Mouse (Mus musculus) frontal cortex, adult (tissue): ENCODE results near the gene Cand2.

ENCODE experiments used
- ATAC-seq: cut with Nextera tagmentation; 2 replicates; pipeline ENCODE4 v1.9.2; 2017; ENCODE audit warnings: mild to moderate bottlenecking, moderate library complexity, mixed read lengths; ENCODE audit not compliant: low TSS enrichment

The Cand2 gene

GRCm38 (mm10) chr6:115773966-115774413, 348 bp upstream of the Cand2 start:
- no peak for ATAC-seq

GRCm38 (mm10) chr6:115775838-115776237, 1.5 kb downstream of the Cand2 start:
- peak; percentile 31; the same call in 1 of the 2 replicates for ATAC-seq

DNA sequence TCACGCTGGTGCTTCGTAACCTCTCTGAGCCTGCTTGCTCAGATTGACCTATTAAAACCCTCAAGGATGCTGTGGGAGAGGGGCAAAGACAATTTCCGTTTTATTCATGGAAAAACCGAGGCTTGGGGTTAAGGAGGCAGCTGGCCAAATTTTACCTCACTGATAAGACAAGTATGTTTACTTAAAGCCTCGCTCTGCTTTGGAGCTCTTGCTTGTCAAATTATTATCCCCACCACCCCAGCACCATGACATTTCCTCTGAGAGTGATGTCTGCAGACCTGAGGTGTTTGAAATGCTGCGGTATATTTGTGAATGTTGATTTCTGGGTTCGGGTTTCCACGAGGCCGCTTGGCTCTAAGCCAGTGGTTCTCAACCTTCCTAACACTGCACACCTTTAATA, 2.0 kb downstream of the Cand2 start:
- ATAC-seq: no peak

DNA sequence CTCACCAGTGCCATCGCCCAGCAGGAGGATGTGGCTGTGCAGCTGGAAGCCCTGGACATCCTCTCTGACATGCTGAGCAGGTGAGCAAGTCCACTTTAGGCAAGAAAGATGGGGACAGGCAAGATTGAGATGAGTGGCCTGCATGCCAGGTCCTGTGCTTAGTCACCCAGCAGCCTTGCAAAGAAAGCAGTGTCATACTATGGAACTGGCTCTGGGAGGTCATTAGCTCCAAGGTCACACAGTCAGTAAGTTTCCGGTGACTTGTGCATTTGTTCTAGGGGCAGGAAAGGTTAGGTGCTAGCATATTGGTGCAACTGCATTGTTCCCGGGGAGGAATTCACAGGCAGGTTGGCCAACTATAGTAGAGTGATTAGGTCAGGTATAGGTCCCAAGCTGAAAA, 8.4 kb downstream of the Cand2 start:
- ATAC-seq: no peak

- ATAC-seq: no peak
Observed at GRCm38 (mm10) chr6:115791016-115791415, 16.7 kb downstream of the Cand2 start.

DNA sequence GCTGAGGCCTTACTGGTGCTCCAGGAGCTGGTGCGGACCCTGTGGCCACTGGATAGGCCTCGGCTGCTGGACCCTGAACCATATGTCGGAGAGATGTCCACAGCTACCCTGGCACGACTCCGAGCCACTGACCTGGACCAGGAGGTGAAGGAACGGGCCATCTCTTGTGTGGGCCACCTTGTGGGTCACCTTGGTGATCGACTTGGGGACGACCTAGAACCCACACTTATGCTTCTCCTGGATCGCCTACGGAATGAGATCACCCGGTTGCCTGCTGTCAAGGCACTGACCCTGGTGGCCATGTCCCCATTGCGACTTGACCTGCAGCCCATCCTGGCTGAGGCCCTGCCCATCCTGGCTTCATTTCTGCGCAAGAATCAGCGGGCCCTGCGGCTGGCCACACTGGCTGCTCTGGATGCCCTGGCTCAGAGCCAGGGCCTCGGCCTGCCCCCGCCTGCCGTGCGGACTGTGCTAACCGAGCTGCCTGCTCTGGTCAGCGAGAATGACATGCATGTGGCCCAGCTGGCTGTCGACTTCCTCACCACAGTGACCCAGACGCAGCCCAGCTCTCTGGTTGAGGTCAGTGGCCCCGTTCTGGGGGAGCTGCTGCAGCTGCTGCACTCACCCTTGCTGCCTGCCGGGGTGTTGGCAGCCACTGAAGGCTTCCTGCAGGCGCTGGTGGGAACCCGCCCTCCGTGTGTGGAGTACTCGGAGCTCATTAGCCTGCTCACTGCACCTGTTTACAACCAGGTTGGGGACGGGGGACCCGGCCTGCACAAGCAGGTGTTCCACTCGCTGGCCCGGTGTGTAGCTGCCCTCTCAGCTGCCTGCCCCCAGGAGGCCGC, 17.7 kb downstream of the Cand2 start:
- peak; percentile 27; the same call in 1 of the 2 replicates for ATAC-seq

- peak; percentile 65 for ATAC-seq
Observed at GRCm38 (mm10) chr6:115792691-115793215, 18.4 kb downstream of the Cand2 start.

GRCm38 (mm10) chr6:115801811-115802210, 27.5 kb downstream of the Cand2 start:
- no peak for ATAC-seq

DNA sequence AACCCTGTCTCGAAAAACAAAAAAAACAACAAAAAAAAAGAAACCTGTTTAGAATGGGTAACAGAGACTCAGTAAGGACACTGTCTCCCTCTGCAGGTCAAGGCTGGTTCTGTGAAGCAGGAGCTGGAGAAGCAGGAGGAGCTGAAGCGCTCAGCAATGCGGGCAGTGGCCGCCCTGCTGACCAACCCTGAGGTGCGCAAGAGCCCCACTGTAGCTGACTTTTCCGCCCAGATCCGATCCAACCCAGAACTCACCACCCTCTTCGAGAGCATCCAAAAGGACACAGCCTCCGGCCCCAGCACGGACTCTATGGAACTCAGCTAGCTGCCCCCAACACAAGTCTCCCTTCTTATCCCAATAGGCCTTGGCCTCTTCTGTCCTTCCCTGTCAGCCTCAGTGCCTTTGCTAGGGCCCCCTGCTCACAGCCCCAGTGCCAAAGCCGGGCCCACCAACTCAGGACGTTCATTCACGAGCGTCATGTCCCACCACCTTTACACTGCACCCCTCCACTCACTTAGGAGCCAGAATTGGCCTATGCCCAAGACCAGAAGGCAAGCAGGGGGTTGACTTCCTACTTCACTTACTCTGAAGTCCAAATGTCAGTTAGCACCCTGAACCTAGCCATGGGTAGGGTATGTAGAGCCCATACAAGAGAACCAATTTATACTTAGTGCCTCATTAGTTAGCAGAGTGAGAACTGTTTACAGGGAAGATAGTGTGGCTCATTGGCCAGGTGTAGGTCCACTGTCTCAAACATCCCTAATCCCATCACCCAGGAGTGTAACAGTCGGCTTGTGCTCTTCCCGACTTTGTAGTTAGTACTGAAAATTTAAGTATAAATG, 29.4 kb downstream of the Cand2 start:
- peak; percentile 88 for ATAC-seq

GRCm38 (mm10) chr6:115804432-115805192, 30.3 kb downstream of the Cand2 start:
- no peak for ATAC-seq

DNA sequence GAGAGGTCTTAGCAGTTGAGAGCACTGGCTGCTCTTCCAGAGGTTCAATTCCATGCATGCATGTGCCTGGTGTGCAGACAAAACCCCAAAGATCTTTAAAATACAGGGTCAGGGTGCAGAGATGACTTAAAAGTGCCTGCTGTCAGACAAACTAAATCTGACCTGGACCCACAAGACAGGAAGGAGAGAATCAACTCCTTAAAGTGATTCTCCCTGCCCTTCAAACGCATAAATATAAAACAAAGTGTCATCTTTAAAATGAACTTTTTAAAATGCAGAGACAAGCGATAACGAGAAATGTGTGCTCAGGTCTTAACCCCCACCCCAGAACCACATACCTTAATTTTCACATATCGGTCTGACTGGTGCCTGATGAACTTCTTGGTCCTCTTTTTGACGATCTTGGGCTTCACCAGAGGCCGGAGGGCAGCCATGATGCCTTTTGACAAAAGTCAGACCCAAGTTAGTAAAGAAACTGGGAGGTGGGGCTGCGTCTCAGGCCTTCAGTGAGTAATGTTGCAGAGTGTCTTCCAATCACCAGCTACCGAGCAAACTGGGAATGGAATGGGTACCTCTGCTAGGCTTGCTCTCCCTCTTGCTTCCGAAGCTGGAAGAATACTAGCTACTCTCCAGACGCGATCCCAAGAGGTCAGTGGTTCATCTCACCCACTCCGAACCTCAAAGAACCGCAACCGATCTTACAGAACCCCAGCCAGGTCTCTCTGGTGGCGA, 33.3 kb downstream of the Cand2 start:
- no peak for ATAC-seq

GRCm38 (mm10) chr6:115808196-115808487, 33.8 kb downstream of the Cand2 start:
- ATAC-seq: peak; percentile 22; the same call in 1 of the 2 replicates

DNA sequence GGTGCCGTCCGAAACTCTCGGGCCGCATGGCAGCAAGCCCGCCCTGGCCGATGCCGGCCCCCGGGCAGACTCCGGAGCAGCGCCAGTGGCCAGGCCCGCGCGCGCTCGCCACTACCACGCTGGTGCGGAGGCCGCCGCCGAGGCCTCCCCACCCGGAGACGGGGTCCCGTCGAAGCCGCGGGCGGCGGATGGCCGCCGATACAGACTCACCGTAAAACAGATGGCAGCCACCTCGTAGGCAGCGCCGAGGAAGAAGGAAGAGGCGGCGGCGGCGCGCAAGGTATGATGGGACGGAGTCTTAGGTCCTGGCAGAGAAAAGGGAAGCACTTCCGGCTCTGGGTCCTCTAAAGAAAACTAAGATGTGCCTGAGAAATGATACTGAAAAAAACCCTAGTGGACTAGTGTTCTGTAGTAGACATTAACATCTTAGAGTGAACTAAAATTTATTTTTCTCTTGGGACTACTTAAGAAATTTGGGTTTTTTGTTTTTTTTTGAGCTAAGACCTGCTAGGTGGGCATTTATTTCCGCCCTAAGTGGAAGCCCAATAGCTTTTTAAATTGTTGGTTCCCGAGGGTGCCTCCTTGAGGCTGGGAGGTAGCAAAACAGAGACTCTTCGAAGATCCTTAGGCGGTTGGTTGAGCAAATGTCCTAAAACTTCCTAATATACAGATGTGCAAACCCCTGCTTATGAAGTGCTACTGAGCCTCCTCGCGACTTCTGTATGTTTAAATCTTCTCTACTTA, 34.3 kb downstream of the Cand2 start, which contains the start of gene Rpl32:
TSS of gene Rpl32 (minus strand) at position 260 of the 744 bp plus-strand sequence.
- peak; percentile 91 for ATAC-seq

- ATAC-seq: no peak
Observed at GRCm38 (mm10) chr6:115811606-115812005, 37.3 kb downstream of the Cand2 start.

DNA sequence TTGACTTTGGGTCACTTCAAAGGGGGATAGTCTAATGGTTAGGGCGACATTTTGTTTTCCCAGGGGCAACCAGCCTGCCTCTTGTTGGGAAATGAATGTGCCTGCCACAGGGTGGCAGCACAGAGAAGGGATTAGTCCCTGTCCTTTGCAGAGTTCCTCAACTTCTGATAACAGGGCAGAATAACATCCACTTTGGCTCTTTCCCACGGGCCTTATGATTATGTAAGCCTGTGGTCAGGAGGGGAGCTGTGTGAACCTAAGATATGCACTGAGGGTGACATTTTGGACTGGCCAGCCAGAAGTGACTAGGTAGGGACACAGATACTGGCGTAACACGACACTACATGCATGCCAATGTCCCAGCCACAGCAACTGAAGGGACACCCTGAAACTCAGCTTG, 39.8 kb downstream of the Cand2 start:
- ATAC-seq: peak; percentile 82

GRCm38 (mm10) chr6:115815041-115815440, 40.7 kb downstream of the Cand2 start:
- no peak for ATAC-seq

GRCm38 (mm10) chr6:115818129-115818528, 43.8 kb downstream of the Cand2 start:
- ATAC-seq: no peak

- ATAC-seq: no peak
Observed at GRCm38 (mm10) chr6:115821216-115821993, 47.1 kb downstream of the Cand2 start.

DNA sequence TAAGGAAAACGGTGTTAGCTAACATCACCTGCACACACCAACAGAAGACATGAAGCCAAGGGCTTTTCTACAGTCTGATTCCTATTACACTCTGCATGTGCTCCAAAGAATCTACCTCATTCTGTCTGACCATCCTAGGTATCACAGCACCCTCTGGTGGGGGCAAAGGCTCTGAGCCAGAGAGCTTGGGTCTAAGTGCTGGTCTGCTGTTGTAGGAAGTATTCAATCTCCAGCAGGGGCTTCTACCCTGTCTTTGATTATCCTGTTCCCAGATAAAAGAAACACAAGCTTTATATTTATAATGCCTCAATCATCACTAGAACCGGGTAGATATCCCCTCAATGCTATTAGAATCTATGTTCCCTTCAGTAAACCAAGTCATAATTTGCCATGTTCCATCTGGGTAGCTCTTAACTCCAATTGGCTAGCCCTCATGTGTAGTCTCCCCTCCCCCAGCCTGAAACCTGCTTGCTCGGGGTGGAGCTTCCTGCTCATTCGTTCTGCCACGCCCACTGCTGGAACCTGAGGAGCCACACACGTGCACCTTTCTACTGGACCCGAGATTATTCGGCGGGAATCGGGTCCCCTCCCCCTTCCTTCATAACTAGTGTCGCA, 49.6 kb downstream of the Cand2 start:
- peak; percentile 65; the same call in 1 of the 2 replicates for ATAC-seq
